Comparison of ENCODE assay signal across 8 mouse cellular contexts in genomic region chr14:79587139-79587851, GRCm38 (mm10). TPM values are rescaled to one million over a fixed set of nuclear protein-coding genes. Genes with fewer than 3 reads are reported as not detected.
A peak's percentile ranks its signal among the peaks of the same experiment; 100 is the strongest.
DNase-seq lines count a peak whose midpoint lies in the region; ATAC-seq and TF ChIP-seq lines count a peak whose summit lies in the region.

Sugt1 (plus strand) TSS chr14:79587691.

- no peaks in the 10 kb centered on the region for H3K9me3 ChIP-seq in hindbrain, embryonic 10.5 days
- no peaks in the 10 kb centered on the region for H3K9me3 ChIP-seq in lung, postnatal 0 days (ENCODE audit: low read length)

- TF ChIP-seq CTCF in lung, postnatal 0 days (IDR thresholded peaks at IDR 0.05), result no peak

- under 1% methylated on average over 60 of the region's 60 CpGs for WGBS in hindbrain, embryonic 10.5 days
- under 1% methylated on average over 58 of the region's 60 CpGs for WGBS in lung, postnatal 0 days

- peak within 1 kb of the TSS; percentile 74 for H3K4me2 ChIP-seq in lung, postnatal 0 days (replicated peaks; ENCODE audit: low read depth, low read length)

- DNase-seq in MN1 (ENCODE audit: low spot score), result peak; percentile 95
- DNase-seq in cerebellum, adult 9-10 months, result peak; percentile 97
- DNase-seq in hindbrain, embryonic 10.5 days (ENCODE audit: low spot score), result peak; percentile 95
- DNase-seq in layer of hippocampus, adult 9-11 months, result peak; percentile 97
- DNase-seq in lung, postnatal 0 days (ENCODE audit: low spot score), result peak; percentile 99
- peak; percentile 92 for DNase-seq in ovary, postnatal 14 days (ENCODE audit: low spot score)
- DNase-seq in thymus, postnatal 14 days, result peak; percentile 97

- TF ChIP-seq EP300 in lung, postnatal 0 days (IDR thresholded peaks at IDR 0.05), result no peak

- no peaks in the 10 kb centered on the region for H3K27me3 ChIP-seq in hindbrain, embryonic 10.5 days (ENCODE audit: insufficient read depth, poor library complexity, severe bottlenecking)
- H3K27me3 ChIP-seq in lung, postnatal 0 days (replicated peaks; ENCODE audit: insufficient read depth, low read length), result no peaks in the 10 kb centered on the region

- H3K4me1 ChIP-seq in hindbrain, embryonic 10.5 days (replicated peaks), result peaks cover 26% of the 10 kb centered on the region
- H3K4me1 ChIP-seq in lung, postnatal 0 days (ENCODE audit: insufficient read depth, low read depth, low read length), result peaks cover 4% of the 10 kb centered on the region; the same call in 1 of the 2 replicates

- H3K27ac ChIP-seq in hindbrain, embryonic 10.5 days, result peak within 1 kb of the TSS; percentile 96
- peak within 1 kb of the TSS; percentile 99 for H3K27ac ChIP-seq in lung, postnatal 0 days (ENCODE audit: low read length)

- ATAC-seq in frontal cortex, adult (ENCODE audit: low TSS enrichment), result peak; percentile 99
- peak; percentile 99 for ATAC-seq in lung, postnatal 0 days

- peak within 1 kb of the TSS; percentile 76 for H3K9ac ChIP-seq in lung, postnatal 0 days (replicated peaks; ENCODE audit: low read depth)

- H3K36me3 ChIP-seq in hindbrain, embryonic 10.5 days, result peaks cover 21% of the 10 kb centered on the region
- no peaks in the 10 kb centered on the region for H3K36me3 ChIP-seq in lung, postnatal 0 days (ENCODE audit: insufficient read depth, low read length)

- H3K4me3 ChIP-seq in hindbrain, embryonic 10.5 days, result peak within 1 kb of the TSS; percentile 63
- peak within 1 kb of the TSS; percentile 64 for H3K4me3 ChIP-seq in lung, postnatal 0 days (ENCODE audit: low read depth, low read length)

RNA-seq across cellular contexts. Expression of gene Sugt1, which starts in this region (rescaled TPM):
- 139 and 154 TPM in 2 replicates for polyA plus RNA-seq in hindbrain, embryonic 10.5 days (2016; fragmentation: Nextera tagmentation; extraction: Ambion mirVana)
- polyA plus RNA-seq in lung, postnatal 0 days (2015; fragmentation: Nextera tagmentation; extraction: Ambion mirVana), result 96.8 and 104 TPM in 2 replicates

Comparison
In these comparisons a context has a peak if more than half of its experiments do, and no peak if none do; other contexts are left out.
1. Peak in every context shown above with its lines: DNase-seq, ATAC-seq, H3K4me3 ChIP-seq and H3K27ac ChIP-seq.